Mouse (Mus musculus): ENCODE measurements around the gene Gm8994.
"Not testable (repeated sequence)": the region's sequence is repeated elsewhere in the genome, so short reads cannot be mapped to it uniquely, and the experiment has no call there.

The Gm8994 gene

GRCm38 (mm10) chr6:136327239-136327638 lies at the start of gene Gm8994:
Gm8994 (plus strand) TSS chr6:136327539.
- not testable (repeated sequence) for DNase-seq (ENCODE audit: low read depth)

DNA sequence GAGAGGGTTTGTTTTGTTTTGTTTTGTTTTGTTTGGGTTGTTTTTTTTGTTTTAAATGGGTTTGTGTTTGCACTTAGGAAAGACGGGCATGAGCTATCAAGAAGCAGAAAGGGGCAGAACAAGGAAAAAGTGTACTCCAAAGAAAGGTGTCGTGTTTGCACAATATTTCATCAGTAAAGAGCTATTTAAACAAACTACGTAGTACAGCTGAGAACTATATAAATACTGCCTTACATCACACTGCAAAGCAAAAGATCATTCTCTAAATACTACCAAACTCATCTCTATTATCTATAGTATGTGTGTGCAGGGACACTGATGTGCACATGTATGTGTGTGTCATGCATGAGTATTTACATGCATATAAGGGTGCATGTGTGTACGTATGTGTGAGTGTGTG lies 49.7 kb upstream of the Gm8994 start:
- DNase-seq (ENCODE audit: low read depth) = no peak

DNA sequence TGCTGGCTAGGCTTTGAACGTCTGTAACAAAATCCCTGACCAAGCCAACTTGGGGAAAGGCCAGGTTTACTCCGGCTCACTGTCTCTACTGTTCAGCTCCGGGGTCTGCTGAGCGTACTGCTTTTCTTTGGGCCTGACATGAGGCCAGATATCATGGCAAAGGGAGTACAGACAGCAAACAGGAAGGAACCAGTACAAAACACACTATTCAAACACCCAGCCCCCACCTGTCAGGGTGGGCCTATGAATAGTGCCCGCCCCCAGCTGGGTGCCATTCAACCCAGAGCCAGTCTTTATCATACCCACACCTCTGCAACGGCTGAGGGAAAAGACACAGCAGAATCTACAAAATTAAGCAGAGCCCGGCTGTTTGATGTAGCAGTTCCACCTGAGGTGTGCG lies 42.8 kb upstream of the Gm8994 start:
- no peak for DNase-seq (ENCODE audit: low read depth)

DNA sequence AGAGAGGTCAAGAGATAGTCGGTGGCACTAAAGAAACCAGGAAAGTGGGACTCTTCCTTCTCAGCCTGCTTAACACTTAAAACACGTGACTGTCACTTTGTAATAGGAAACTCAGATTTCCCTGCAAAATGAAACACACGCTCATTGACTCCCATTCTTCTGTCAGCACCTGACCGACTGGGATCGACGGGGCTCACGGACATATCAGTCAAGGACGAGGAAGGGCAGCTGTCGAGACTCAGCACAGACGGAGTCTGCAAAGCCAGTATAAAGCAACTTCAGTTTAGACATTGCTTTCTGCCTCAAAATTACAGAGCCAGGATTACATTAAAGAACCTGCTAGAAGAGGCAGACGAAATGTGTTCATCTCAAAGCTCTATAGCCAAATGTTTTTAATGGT lies 41.2 kb upstream of the Gm8994 start:
- DNase-seq (ENCODE audit: low read depth) = no peak

GRCm38 (mm10) chr6:136286589-136286988 lies 40.8 kb upstream of the Gm8994 start:
- no peak for DNase-seq (ENCODE audit: low read depth)

DNA sequence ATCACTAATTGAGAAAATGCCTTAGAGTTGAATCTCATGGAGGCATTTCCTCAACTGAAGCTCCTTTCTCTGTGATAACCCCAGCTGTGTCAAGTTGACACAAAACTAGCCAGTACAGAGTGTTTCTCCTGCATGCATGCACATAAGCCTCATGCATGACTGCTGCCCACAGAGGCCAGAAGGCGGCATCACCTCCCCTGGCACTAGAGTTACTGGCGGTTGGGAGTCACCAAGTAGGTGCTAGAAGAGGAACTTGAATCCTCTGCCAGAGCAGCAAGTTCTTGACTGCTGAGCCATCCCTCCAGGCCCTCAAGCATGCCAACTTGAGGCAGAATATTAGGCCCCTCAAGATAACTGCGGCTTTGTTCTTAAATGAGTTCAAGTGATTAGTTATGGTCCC lies 35.9 kb upstream of the Gm8994 start:
- DNase-seq (ENCODE audit: low read depth) = no peak

GRCm38 (mm10) chr6:136291951-136292714 lies 35.2 kb upstream of the Gm8994 start:
- DNase-seq (ENCODE audit: low read depth) = no peak

DNA sequence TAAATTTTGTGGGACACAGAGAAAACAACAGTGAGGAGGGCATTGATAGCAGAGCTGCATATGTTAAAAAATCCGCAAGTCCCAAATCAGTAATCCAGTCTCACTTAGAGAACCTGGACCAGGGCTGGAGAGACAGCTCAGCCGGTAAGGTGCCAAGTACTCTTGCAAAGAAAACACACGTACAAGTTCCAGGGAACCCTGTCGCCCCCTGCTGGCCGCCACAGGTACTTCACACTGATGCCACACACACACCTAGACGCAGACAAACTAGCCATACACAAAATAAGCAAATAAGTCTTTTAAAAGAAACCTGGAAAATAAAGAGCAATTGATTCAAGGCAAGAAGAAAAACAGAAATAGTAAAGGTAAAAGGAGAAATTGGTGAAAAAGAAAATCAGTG lies 33.6 kb upstream of the Gm8994 start:
- DNase-seq (ENCODE audit: low read depth) = no peak

- no peak for DNase-seq (ENCODE audit: low read depth)
These were observed 31.5 kb upstream of the Gm8994 start for GRCm38 (mm10) chr6:136295821-136296220.

DNA sequence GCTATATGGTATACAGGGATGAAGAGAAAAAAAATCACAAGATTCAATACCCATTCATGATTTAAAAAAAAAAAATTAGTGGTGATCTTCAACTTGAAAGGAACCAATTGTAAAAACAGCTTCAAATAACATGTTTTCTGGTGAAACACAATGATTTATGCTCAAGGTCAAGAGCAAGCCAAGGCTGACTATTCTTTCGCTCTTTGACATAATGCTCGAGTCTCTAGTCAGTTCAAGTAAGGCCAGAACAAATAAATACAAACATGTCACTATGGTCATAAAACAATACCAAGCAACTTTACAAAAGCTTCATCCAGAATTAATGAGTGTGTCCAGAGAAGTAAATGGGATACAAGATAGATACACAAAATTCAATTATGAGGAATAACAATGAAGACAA lies 31.1 kb upstream of the Gm8994 start:
- no peak for DNase-seq (ENCODE audit: low read depth)

GRCm38 (mm10) chr6:136303514-136303913 lies 23.8 kb upstream of the Gm8994 start:
- no peak for DNase-seq (ENCODE audit: low read depth)

GRCm38 (mm10) chr6:136304369-136304988 lies 22.9 kb upstream of the Gm8994 start:
- DNase-seq (ENCODE audit: low read depth) = no peak

GRCm38 (mm10) chr6:136309487-136309886 lies 17.9 kb upstream of the Gm8994 start:
- no peak for DNase-seq (ENCODE audit: low read depth)

- not testable (repeated sequence) for DNase-seq (ENCODE audit: low read depth)
These were observed 1.1 kb downstream of the Gm8994 start for GRCm38 (mm10) chr6:136328416-136328815.

GRCm38 (mm10) chr6:136340669-136341068 lies 13.3 kb downstream of the Gm8994 start:
- DNase-seq (ENCODE audit: low read depth) = no peak

DNA sequence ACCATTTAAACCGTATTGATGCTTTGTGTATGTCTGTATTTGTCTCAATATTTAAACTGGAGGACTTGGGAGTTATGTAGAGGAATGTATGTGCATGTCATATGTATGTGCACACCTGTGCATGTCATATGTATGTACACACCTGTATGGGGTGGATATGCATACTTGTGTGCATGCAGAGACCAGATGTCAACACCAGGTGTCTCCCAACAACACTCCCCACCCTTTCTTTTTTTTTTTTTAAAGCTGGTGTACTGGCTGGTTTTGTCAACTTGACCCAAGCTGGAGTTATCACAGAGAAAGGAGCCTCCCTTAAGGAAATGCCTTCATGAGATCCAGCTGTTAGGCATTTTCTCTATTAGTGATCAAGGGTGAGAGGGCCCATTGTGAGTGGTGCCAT lies 13.8 kb downstream of the Gm8994 start:
- no peak for DNase-seq (ENCODE audit: low read depth)

- no peak for DNase-seq (ENCODE audit: low read depth)
These were observed 16.5 kb downstream of the Gm8994 start for GRCm38 (mm10) chr6:136343868-136344267.

DNA sequence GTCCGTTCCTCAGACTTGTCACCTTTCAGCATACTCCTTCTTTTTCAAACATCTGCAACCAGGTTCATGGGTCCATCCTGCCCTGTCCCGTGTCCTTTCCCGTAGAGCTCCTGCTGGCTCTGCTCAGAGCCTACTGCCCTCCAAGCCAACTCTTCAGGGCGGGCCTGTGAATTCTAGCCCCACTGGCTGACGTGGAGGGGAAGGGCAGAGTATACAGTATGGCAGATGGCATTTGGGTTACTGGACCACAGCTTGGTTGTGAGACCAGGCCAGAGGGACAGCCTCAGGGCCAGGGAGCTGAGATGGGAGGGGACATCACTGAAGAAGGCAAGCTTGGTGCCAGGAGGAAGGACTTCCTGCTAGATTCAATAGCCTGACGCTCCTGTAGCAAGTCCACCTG lies 17.7 kb downstream of the Gm8994 start:
- no peak for DNase-seq (ENCODE audit: low read depth)

- DNase-seq (ENCODE audit: low read depth) = no peak
These were observed 18.3 kb downstream of the Gm8994 start for GRCm38 (mm10) chr6:136345641-136346040.

DNA sequence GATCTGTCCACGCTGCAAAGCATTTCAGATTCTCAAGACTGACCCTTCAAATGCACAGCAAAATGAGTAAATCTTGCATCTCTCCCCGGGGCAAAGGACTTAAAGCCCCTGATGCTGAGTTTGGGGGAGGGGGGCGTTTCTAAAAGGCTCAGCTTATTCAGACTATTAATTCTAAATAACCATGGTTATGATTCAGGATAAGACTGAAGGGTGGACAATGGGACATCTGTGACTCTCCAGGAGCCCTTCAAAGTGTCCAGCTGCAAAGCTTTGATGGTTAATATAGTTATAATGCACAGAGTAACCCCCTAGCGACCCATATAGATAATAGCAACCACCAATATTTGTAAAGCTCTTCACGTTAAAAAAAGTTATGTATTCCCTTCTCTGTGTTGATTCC lies 19.7 kb downstream of the Gm8994 start:
- DNase-seq (ENCODE audit: low read depth) = no peak

DNA sequence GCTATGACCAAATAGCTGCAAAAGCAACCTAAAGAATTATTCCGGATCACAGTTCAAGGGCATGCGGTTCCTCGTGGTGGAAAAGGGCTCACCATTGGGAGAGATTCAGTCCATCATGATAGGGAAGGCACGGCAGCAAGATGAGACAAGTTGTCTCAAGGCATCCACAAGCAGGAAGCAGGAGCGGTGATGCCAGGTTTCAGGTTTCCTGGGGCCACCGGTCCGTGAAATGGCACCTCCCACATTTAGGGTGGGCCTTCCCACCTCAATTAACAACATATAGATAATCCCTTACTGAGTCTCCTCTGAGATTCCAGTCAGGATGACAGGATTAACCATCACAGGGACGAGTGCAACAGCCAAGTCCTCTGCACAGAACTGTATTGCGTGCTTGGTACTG lies 20.3 kb downstream of the Gm8994 start:
- no peak for DNase-seq (ENCODE audit: low read depth)

DNA sequence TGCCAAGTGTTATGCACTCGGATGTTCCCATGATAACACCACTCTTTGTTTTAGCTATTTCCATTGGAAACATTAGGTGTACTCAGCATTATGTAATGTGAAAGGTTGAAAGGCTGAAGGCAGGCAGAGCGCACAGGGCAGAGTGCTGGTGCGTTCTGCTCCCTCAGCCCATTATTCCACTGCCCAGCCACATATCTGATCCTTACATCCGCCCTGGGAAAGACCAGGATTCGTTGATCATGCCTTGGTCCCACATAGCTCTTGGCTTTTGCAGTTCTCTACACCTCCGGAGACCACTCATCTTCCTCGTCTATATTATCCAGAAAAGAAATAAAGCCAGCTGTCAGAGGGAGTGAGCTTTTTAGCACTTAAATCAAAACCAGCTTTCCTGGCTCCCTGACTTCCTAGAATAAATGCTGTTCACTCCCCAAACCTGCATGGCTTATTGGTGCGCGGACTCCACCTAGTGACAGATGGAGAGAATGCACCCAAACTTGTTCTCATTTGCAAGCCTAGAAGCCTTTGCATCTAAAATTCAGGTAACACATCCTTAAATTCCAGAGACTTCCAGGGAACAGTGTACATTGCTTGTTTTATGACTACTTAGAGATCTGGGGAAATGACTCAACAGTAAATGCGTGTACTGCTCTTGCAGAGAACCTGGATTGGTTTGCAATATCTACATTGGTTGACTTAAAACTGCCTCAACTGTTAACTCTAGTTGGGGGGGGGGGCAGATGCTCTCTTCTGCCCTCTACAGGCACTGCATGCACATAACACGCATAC lies 26.3 kb downstream of the Gm8994 start:
- peak; percentile 28 for DNase-seq (ENCODE audit: low read depth)

GRCm38 (mm10) chr6:136358471-136358870 lies 31.1 kb downstream of the Gm8994 start:
- DNase-seq (ENCODE audit: low read depth) = no peak

Data from naive thymus-derived CD4-positive, alpha-beta T cell, adult 2 months (primary cell).